Mouse (Mus musculus) cortical plate, adult 2 months (tissue): Measurements from ENCODE around the gene Gm1043. TPM values are rescaled to one million over a fixed set of nuclear protein-coding genes. Genes with fewer than 3 reads are reported as not detected.

Experiments
- H3K27ac ChIP-seq: fragments of 200-500 bp; 2 replicates; pipeline ENCODE4 v1.5.1; 2012; ENCODE audit warnings: low read length, control low read depth, inconsistent platforms; ENCODE audit not compliant: insufficient read depth
- H3K4me1 ChIP-seq: fragments of 200-500 bp; 2 replicates; pipeline ENCODE4 v1.6.1; 2011; ENCODE audit warnings: low read length; ENCODE audit not compliant: control insufficient read depth, insufficient read depth
- H3K4me3 ChIP-seq: fragments of 200-500 bp; 2 replicates; pipeline ENCODE4 v1.5.1; 2011; ENCODE audit warnings: mild to moderate bottlenecking, low read length, control low read depth; ENCODE audit not compliant: insufficient read depth
- CTCF ChIP-seq: fragments of 200-500 bp; IDR thresholded peaks from 2 replicates; pipeline ENCODE4 v1.5.1; 2011; ENCODE audit warnings: mild to moderate bottlenecking, control low read depth, low read length; ENCODE audit not compliant: insufficient read depth; ENCODE audit errors: extremely low read depth
- POLR2A ChIP-seq: fragments of 200-500 bp; IDR thresholded peaks from 2 replicates; pipeline ENCODE4 v1.6.1; 2011; ENCODE audit warnings: mild to moderate bottlenecking, low read length, control low read depth; ENCODE audit not compliant: insufficient read depth; ENCODE audit errors: extremely low read depth
- polyA plus RNA-seq: library from polyadenylated mRNA; depleted of rRNA; stranded (reverse); fragments of >200 nt; gene quantifications from 2 replicates; pipeline ENCODE4 v1.2.3, GENCODE M21; 2012

Gm1043 gene
- polyA plus RNA-seq, 1 experiment, result 20.1 TPM

DNA sequence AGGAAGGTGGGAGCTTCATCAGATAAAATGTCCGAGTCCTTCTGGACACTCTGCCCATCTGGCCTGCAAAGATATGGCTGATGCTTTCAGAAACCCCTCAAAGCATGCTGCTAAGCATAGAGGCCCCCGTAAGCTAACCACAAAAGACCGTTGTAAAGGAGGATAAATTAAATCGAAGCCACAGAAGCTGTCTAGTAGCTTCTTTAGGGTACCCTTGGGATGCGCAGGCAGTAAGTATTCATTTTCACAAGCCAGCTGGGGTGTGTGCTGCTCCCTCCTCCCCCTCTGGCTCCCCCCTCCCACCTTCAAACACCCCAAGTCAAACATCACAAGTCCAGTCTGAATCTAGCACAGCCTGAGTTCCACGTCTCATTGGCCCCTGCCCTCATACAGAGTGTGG, 129.4 kb downstream of the Gm1043 start:
- no peak overlapping the region for H3K4me3 ChIP-seq
- TF ChIP-seq POLR2A (no peak), CTCF (no peak)
- peaks cover 6% of the 10 kb centered on the region for H3K4me1 ChIP-seq
- H3K27ac ChIP-seq, result no peak overlapping the region

DNA sequence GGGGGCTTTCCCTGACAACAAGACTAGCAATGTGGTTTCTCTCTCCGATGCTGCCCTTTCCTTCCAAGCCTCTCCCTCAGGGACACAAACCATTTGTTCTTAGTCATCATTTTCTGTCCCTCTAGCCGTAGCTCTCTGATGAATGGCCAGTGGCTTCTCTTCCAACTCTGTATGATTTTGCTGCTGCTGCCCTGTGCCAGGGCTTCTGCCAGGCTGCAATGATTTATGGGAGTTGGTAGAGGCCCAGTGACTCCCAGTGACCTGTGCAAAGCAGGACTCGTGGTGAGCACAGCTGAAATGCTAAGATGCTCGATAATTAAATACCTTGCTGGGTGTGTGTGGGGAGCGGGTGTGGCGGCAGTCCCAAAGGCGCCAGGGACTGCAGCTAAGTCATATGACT, 130.1 kb downstream of the Gm1043 start:
- Histone ChIP-seq H3K4me1 (peaks cover 6% of the 10 kb centered on the region), H3K4me3 (no peak overlapping the region)

GRCm38 (mm10) chr5:37219615-37220014, 134.4 kb downstream of the Gm1043 start:
- no peak overlapping the region for H3K27ac ChIP-seq

More for the DNA sequence above, 130.1 kb downstream of the Gm1043 start:
- TF ChIP-seq POLR2A (no peak), CTCF (no peak)
- H3K27ac ChIP-seq, result no peak overlapping the region

DNA sequence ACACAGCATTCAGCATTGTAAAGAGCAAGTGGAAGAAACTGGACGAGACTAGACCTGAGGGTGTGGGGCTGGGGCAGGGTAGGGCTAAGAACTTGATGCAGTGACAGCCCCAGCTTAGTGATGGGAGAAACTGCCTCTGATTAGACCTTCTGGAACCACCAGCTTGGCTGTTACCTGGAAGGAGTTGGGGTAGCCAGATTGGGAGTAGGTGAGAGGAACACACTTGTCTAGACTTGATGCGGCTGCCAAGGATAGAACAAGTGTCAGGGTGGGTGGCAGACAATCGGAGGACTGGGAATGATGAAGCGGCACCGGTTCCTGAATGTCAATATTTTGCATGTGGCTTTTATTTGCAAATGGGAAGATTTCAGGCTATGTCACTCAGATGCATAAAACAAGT, 135.4 kb downstream of the Gm1043 start:
- TF ChIP-seq CTCF (no peak), POLR2A (no peak)
- Histone ChIP-seq H3K4me1 (peaks cover 12% of the 10 kb centered on the region), H3K27ac (no peak overlapping the region), H3K4me3 (no peak overlapping the region)

More at GRCm38 (mm10) chr5:37219615-37220014, 134.4 kb downstream of the Gm1043 start:
- no peak for TF ChIP-seq POLR2A
- TF ChIP-seq CTCF, result no peak
- Histone ChIP-seq H3K4me3 (no peak overlapping the region), H3K4me1 (peaks cover 11% of the 10 kb centered on the region)

GRCm38 (mm10) chr5:37221563-37221962, 136.4 kb downstream of the Gm1043 start:
- peaks cover 14% of the 10 kb centered on the region for H3K4me1 ChIP-seq
- TF ChIP-seq CTCF, result no peak

DNA sequence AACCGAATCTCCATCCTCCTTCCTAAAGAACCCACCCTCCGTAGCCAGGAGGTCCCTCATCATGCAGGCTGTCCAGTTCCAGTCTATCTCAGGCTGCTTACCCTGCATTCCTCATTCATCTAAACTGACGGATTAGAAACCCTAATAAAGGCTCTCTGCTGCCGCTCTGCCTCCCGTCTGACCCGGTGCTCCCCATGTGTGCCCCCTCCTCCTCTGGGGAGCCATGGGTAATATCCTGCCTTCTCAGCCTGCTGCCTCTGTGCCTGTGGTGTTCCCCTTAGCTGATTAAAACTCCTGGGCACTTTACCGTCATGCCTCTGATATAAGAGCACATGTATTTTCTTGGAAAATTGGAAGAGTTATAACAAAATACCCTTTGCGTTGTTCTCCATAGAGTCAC, 137.1 kb downstream of the Gm1043 start:
- no peak overlapping the region for H3K4me3 ChIP-seq
- peaks cover 18% of the 10 kb centered on the region for H3K4me1 ChIP-seq
- no peak for TF ChIP-seq CTCF
- TF ChIP-seq POLR2A, result no peak
- no peak overlapping the region for H3K27ac ChIP-seq

More at GRCm38 (mm10) chr5:37221563-37221962, 136.4 kb downstream of the Gm1043 start:
- Histone ChIP-seq H3K27ac (no peak overlapping the region), H3K4me3 (no peak overlapping the region)

DNA sequence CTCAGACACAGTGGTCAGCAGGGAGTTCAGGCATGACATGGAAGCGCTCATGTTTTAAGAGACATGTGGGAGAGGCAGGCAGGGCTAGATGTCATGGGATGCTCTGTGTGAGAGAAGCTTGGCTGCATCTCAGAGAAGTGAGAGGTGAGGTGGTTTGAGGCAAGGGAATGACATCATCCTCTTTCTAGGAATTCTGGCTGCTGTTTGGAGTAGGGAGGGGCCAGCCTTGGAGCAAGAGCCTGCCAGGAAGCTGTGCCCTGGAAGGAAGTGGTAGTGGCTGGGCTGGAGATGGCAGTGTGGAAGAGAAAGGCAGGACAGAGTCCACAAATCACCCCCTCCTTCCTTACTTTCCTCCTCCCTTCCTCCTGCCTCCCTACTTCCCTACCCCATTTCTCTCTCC, 140.5 kb downstream of the Gm1043 start:
- H3K4me3 ChIP-seq, result no peak overlapping the region
- H3K4me1 ChIP-seq, result peaks cover 19% of the 10 kb centered on the region
- no peak overlapping the region for H3K27ac ChIP-seq
- TF ChIP-seq CTCF (no peak), POLR2A (no peak)

DNA sequence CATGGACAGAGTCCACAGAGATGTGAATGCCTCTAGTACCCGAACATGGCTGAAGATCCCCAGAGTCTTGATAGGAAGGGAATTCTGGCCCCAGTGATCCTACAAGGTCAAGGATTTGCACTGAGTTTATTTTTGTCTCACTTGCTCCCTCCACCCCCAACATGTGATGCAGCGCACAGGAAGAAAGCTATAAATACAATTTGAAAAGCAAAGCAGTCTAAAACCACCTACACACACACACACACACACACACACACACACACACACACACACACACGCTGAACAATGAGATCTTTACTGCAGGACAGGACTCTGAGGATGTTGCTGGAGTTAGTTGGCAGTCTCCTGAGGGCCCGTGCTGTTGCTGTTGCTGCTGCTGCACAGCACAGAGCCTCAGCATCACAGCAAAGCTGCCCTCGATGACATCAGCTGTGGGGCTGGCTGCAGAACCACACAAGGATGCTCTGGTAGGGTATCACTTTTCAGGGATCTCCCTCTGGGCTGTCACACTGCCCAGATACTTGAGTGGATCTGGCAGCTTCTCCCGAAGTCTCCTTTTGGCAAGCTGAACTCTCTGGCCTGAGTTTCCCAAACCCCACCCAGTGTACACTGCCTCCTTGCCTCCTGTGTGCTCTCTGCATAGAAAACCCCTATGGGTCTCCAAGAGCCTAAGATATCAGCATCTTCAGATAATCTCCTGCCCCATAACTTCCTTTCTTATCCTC, 142.9 kb downstream of the Gm1043 start:
- Histone ChIP-seq H3K4me3 (no peak overlapping the region), H3K27ac (peak overlapping the region; percentile 38; the same call in 1 of the 2 replicates), H3K4me1 (peaks cover 24% of the 10 kb centered on the region)
- no peak for TF ChIP-seq POLR2A
- no peak for TF ChIP-seq CTCF

- Histone ChIP-seq H3K4me1 (peaks cover 25% of the 10 kb centered on the region), H3K27ac (0 out of 2 replicates have a peak overlapping the region, but pooled peaks have one; percentile 10), H3K4me3 (no peak overlapping the region)
- TF ChIP-seq CTCF, result no peak
- TF ChIP-seq POLR2A, result no peak
These were observed 143.7 kb downstream of the Gm1043 start for GRCm38 (mm10) chr5:37228894-37229293.

DNA sequence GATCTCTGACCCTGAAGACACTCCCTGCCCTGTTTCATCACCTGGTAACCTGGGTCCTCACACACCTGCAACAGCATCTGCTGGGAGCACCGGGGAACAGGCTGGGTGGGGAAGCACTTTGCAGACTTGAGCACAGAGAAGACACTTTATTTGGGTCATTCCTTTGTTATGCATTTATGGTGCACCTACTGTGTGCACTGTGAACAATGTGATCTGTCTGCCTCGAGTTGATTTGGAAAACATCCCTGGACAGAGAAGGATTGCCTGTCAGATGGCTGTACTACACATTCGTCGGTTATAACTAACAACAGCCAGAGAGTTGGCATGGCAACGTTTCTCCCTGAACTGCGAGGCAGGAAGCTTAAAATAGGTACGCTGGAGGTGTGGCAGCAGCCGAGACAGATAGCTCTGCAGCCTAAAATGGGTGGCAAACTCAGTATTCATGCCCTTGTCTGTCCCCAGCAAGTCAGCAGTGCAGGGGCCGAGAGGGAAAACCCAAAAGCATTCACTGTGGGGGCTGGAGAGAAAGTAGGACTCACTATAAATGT, 147.9 kb downstream of the Gm1043 start:
- peaks cover 16% of the 10 kb centered on the region for H3K4me1 ChIP-seq
- TF ChIP-seq CTCF (no peak), POLR2A (no peak)
- H3K27ac ChIP-seq, result peak overlapping the region; percentile 20; the same call in 1 of the 2 replicates
- H3K4me3 ChIP-seq, result no peak overlapping the region
